In the genomic region with DNA sequence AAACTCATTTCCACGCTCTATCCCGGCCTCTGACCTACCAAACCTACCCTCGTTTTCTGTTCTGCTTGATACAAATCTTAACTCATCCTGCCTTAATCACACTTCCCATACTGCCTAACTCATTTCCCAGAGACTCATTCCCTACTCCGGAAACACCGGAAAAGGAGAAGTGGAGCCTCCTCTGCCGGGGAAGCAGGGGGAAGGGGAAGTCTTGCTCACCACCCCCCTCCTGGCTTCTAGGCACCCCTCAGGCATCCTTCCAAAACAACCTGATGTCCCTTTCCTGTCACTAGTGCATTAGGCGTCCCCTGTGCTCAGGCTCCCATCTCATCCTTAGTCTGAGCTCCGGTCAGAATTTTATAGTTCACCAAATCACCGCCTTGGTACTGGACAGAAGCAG, we compare ENCODE assay signal across 9 mouse cellular contexts. TPM values are rescaled to one million over a fixed set of nuclear protein-coding genes. Genes with fewer than 3 reads are reported as not detected.
A peak's percentile ranks its signal among the peaks of the same experiment; 100 is the strongest.
DNase-seq lines count a peak whose midpoint lies in the region; ATAC-seq and TF ChIP-seq lines count a peak whose summit lies in the region.
"Had no signal": no experiment of that assay in that cellular context is flagged by ENCODE, and none has a peak within 500 bp of the region (broad histone marks: within the 10 kb centered on the region; RNA-seq: fewer than 3 reads in every experiment).

No protein-coding gene starts in this region.

- peaks cover 58% of the 10 kb centered on the region for H3K4me1 ChIP-seq in heart, postnatal 0 days (ENCODE audit: control insufficient read depth, insufficient read depth)
- H3K4me1 ChIP-seq in neural tube, embryonic 13.5 days (replicated peaks), result peaks cover 57% of the 10 kb centered on the region

- peak overlapping the region; percentile 22; the same call in 1 of the 2 replicates for H3K4me3 ChIP-seq in layer of hippocampus, adult 2 months
- peak overlapping the region; percentile 30 for H3K4me3 ChIP-seq in heart, postnatal 0 days (ENCODE audit: low read depth, low read length)
- H3K4me3 ChIP-seq in neural tube, embryonic 13.5 days, result 0 out of 2 replicates have a peak overlapping the region, but pooled peaks have one; percentile 4
- H3K4me3 ChIP-seq: erythroblast, embryonic 14.5 days had no signal

- 15% methylated on average over 9 of the region's 9 CpGs for WGBS in heart, postnatal 0 days
- WGBS in neural tube, embryonic 13.5 days, result 72% methylated on average over 9 of the region's 9 CpGs

- DNase-seq in layer of hippocampus, adult 2 months (ENCODE audit: low spot score in 2 of 2), result no peak
- no peak for DNase-seq in layer of hippocampus, postnatal 36 days
- DNase-seq in heart, postnatal 0 days (ENCODE audit: low spot score), result peak; percentile 55
- peak; percentile 62 to 82 for DNase-seq in kidney, postnatal 36 days
- no peak for DNase-seq in left cerebral cortex, adult 9 months (ENCODE audit: low spot score in 2 of 2)
- DNase-seq in thymus, postnatal 25 days, result no peak
- DNase-seq in thymus, postnatal 4 days, result no peak

- H3K9ac ChIP-seq in heart, postnatal 0 days (replicated peaks; ENCODE audit: low read depth, low read length), result peak overlapping the region; percentile 54
- H3K9ac ChIP-seq in neural tube, embryonic 13.5 days, result peak overlapping the region; percentile 44; the same call in 1 of the 2 replicates

- H3K36me3 ChIP-seq in heart, postnatal 0 days (replicated peaks; ENCODE audit: control insufficient read depth, insufficient read depth, low read length), result peaks cover 11% of the 10 kb centered on the region
- no peaks in the 10 kb centered on the region for H3K36me3 ChIP-seq in neural tube, embryonic 13.5 days

- 0 out of 2 replicates have a peak overlapping the region, but pooled peaks have one; percentile 41 for H3K27ac ChIP-seq in layer of hippocampus, adult 2 months
- peak overlapping the region; percentile 54 for H3K27ac ChIP-seq in heart, postnatal 0 days (ENCODE audit: low read depth)
- H3K27ac ChIP-seq in neural tube, embryonic 13.5 days (replicated peaks), result peak overlapping the region; percentile 61

- no peak; the same call in 1 of the 2 replicates for TF ChIP-seq EP300 in heart, postnatal 0 days (IDR thresholded peaks at IDR 0.05; ENCODE audit: low read depth)

- H3K9me3 ChIP-seq in heart, postnatal 0 days (replicated peaks; ENCODE audit: control insufficient read depth, low read length), result no peaks in the 10 kb centered on the region
- H3K9me3 ChIP-seq in neural tube, embryonic 13.5 days, result no peaks in the 10 kb centered on the region

- no peak for TF ChIP-seq CTCF in layer of hippocampus, adult 2 months (conservative IDR thresholded peaks at IDR 0.05)
- no peak for TF ChIP-seq CTCF in heart, postnatal 0 days (IDR thresholded peaks at IDR 0.05; ENCODE audit: low read depth)

- H3K27me3 ChIP-seq in heart, postnatal 0 days (ENCODE audit: control insufficient read depth, insufficient read depth, low read length), result no peaks in the 10 kb centered on the region
- H3K27me3 ChIP-seq in neural tube, embryonic 13.5 days, result no peaks in the 10 kb centered on the region

- peak; percentile 35 for ATAC-seq in heart, postnatal 0 days (ENCODE audit: insufficient read depth, low read depth)
- no peak for ATAC-seq in neural tube, embryonic 13.5 days (ENCODE audit: low read depth)

- peak overlapping the region; percentile 78 for H3K4me2 ChIP-seq in heart, postnatal 0 days (ENCODE audit: low read depth, low read length)
- H3K4me2 ChIP-seq in neural tube, embryonic 13.5 days, result peak overlapping the region; percentile 38

RNA-seq across cellular contexts. Expression of a gene that starts 5.6 kb away (rescaled TPM):
- 10 to 100 TPM; 31.2 to 34.2 TPM for total RNA-seq in layer of hippocampus, adult 2 months (2021)
- 10 to 100 TPM; 36.3 to 40.6 TPM for total RNA-seq in layer of hippocampus, postnatal 36 days (2021)
- 239 and 307 TPM in 2 replicates for total RNA-seq in heart, postnatal 0 days (2014; rRNA removed; ENCODE audit: low replicate concordance)
- polyA plus RNA-seq in heart, postnatal 0 days (2015; fragmentation: Nextera tagmentation; extraction: Ambion mirVana), result 213 and 235 TPM in 2 replicates
- 76.3 and 84.4 TPM in 2 replicates for polyA plus RNA-seq in neural tube, embryonic 13.5 days (2015; fragmentation: Nextera tagmentation; extraction: Ambion mirVana)

Comparison
In these comparisons a context has a peak if more than half of its experiments do, and no peak if none do; other contexts are left out.
1. DNase-seq: peak in heart, postnatal 0 days (single experiment) and kidney, postnatal 36 days (2 of 2); none in layer of hippocampus, adult 2 months (0 of 2), layer of hippocampus, postnatal 36 days (0 of 2), left cerebral cortex, adult 9 months (0 of 2), thymus, postnatal 25 days (single experiment) and thymus, postnatal 4 days (single experiment).
2. Peak in every context shown above with its lines, with median percentiles within 50 percentile points of each other: H3K27ac ChIP-seq and H3K4me3 ChIP-seq.